Mouse (Mus musculus) small intestine, adult 2 months (tissue): ENCODE measurements around the gene Pold1.

ENCODE experiments used
- CTCF ChIP-seq: fragments of 200-500 bp; IDR thresholded peaks from 2 replicates; pipeline ENCODE4 v1.5.1; 2012; ENCODE audit warnings: low read depth, mild to moderate bottlenecking, control low read depth, inconsistent platforms, low read length, moderate library complexity, mixed read lengths; ENCODE audit not compliant: insufficient replicate concordance, insufficient read length; ENCODE audit errors: extremely low read depth
- POLR2A ChIP-seq: fragments of 200-500 bp; IDR thresholded peaks from 2 replicates; pipeline ENCODE4 v1.6.1; 2012; ENCODE audit warnings: low read depth, mild to moderate bottlenecking, control low read depth, inconsistent platforms, low read length, moderate library complexity

DNA sequence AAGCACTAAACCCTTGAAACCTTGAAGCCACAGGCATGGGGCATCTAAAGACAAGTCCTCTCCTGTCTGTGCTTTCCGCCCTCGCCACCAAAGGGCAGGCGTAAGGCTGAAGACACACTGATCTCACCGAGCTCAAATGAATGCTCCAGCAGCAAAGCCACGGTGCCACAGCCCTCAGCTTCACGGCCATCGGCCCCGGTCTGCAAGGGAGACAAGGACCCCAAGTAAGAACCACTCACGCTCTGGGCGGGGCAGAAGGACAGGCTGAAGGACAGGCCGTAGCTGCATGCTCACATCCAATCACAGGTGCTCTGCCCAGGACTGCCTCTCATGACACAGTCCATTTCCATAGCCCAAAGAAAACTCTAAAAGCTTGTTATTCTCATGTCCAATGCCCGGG is 54.0 kb downstream of the Pold1 start:
- TF ChIP-seq CTCF (no peak), POLR2A (no peak)
